Mouse (Mus musculus): ENCODE measurements at regions not wholly inside any gene's neighbourhood (a gene's known extent, or its start where the extent isn't known, plus 50 kb on each side); places are given as distances from the start of the nearest gene placed in this dataset.
A peak's percentile ranks its signal among the peaks of the same experiment; 100 is the strongest.

- WGBS = 84% methylated on average over 6 of the region's 6 CpGs
- peaks cover 22% of the 10 kb centered on the region for H3K4me1 ChIP-seq
- H3K4me3 ChIP-seq = no peak overlapping the region
- H3K27ac ChIP-seq (replicated peaks) = no peak overlapping the region
- DNase-seq (ENCODE audit: low spot score) = no peak
- H3K9me3 ChIP-seq = no peaks in the 10 kb centered on the region
- 0 out of 2 replicates have a peak, but pooled peaks cover 2% of the 10 kb centered on the region for H3K27me3 ChIP-seq (replicated peaks; ENCODE audit: low read depth, poor library complexity, severe bottlenecking)
- H3K36me3 ChIP-seq (replicated peaks) = no peaks in the 10 kb centered on the region
Observed at GRCm38 (mm10) chr7:135767493-135767892, 51.3 kb upstream of the Mki67 start.

- no peak for DNase-seq (ENCODE audit: low spot score)
- WGBS = 86% methylated on average over 11 of the region's 11 CpGs
- H3K9me3 ChIP-seq = no peaks in the 10 kb centered on the region
- peaks cover 24% of the 10 kb centered on the region for H3K4me1 ChIP-seq
- no peak overlapping the region for H3K27ac ChIP-seq (replicated peaks)
- H3K36me3 ChIP-seq (replicated peaks) = no peaks in the 10 kb centered on the region
- H3K27me3 ChIP-seq (replicated peaks; ENCODE audit: low read depth, poor library complexity, severe bottlenecking) = 0 out of 2 replicates have a peak, but pooled peaks cover 5% of the 10 kb centered on the region
- H3K4me3 ChIP-seq = no peak overlapping the region
Observed at GRCm38 (mm10) chr7:135768064-135768463, 51.9 kb upstream of the Mki67 start.

DNA sequence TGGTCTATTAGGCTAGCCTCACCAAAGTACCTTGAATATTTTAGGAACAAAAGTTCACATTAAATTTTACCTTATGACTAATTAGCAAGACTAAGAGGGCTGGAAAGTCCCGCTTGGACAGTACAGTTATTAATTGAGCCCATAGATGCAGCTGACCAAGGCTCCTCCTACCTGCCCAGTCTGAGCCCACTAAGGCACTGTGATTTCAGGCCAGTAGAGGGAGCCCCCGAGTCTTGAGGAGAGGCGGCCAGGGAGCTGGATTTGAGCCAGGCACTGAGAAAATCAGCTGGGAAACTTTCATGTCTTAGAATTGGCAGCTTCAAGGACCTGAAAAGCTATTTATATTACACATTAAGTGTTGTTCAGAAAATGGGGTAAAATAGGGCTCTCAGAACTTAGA lies 52.4 kb upstream of the Mki67 start:
- 10% methylated on average over 3 of the region's 3 CpGs for WGBS
- 0 out of 2 replicates have a peak, but pooled peaks cover 5% of the 10 kb centered on the region for H3K27me3 ChIP-seq (replicated peaks; ENCODE audit: low read depth, poor library complexity, severe bottlenecking)
- no peak overlapping the region for H3K27ac ChIP-seq (replicated peaks)
- H3K36me3 ChIP-seq (replicated peaks) = no peaks in the 10 kb centered on the region
- peak; percentile 84 for DNase-seq (ENCODE audit: low spot score)
- peaks cover 24% of the 10 kb centered on the region for H3K4me1 ChIP-seq
- H3K4me3 ChIP-seq = no peak overlapping the region
- H3K9me3 ChIP-seq = no peaks in the 10 kb centered on the region

DNA sequence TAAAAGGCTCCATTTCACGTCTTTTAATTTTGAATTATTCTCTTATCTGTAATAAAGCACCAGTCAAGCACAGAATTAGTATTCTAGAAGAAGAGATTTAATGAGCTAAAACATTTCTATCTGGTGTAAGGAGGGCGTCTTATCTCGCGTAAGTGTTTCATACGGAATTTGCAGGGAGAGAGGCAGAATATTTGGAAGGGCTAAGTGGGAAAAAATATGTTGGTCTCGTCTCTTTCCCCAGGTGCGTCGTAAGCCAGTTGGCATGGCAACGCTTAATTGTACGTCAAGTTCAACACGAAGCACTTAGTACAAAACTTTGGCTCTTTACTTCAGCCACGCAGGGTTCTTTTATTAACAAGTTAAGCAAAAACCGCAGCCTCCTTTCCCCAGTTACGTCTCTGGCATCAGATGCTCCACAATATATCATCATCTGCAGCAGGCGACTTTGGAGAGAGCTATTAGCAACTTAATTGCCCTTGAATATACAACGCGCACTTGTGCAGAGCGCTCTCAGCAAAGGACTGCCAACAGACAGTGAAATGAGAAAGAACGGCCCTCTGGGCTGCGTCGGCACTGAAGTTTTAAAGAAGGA lies 53.0 kb upstream of the Mki67 start:
- peaks cover 24% of the 10 kb centered on the region for H3K4me1 ChIP-seq
- 0 out of 2 replicates have a peak, but pooled peaks cover 5% of the 10 kb centered on the region for H3K27me3 ChIP-seq (replicated peaks; ENCODE audit: low read depth, poor library complexity, severe bottlenecking)
- no peaks in the 10 kb centered on the region for H3K9me3 ChIP-seq
- no peak overlapping the region for H3K4me3 ChIP-seq
- H3K36me3 ChIP-seq (replicated peaks) = no peaks in the 10 kb centered on the region
- no peak overlapping the region for H3K27ac ChIP-seq (replicated peaks)
- WGBS = 82% methylated on average over 21 of the region's 21 CpGs
- no peak for DNase-seq (ENCODE audit: low spot score)

DNA sequence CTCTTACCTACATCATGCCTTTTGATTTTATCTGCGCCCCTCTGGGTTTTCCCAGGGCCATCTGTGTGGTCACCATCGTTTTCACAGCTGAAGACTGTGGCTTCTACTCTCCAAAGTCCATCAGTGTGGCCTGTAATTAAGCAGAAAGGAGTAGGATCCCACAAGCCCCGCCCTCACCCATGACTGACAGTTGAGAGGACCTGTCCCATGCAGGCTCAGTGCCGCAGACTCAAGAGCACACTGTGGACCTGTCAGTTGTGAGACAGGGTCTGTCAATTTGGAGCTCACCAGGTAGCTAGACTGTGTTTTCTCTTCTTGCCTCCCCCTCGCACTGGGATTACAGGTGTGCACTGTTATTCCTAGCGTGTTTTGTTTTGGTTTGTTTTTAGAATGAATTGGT lies 53.9 kb upstream of the Mki67 start:
- Histone ChIP-seq H3K4me1 (peaks cover 24% of the 10 kb centered on the region), H3K36me3 (replicated peaks) (no peaks in the 10 kb centered on the region), H3K9me3 (no peaks in the 10 kb centered on the region), H3K27ac (replicated peaks) (no peak overlapping the region), H3K4me3 (no peak overlapping the region), H3K27me3 (replicated peaks; ENCODE audit: low read depth, poor library complexity, severe bottlenecking) (0 out of 2 replicates have a peak, but pooled peaks cover 5% of the 10 kb centered on the region)
- WGBS = 68% methylated on average over 6 of the region's 6 CpGs
- no peak for DNase-seq (ENCODE audit: low spot score)

DNA sequence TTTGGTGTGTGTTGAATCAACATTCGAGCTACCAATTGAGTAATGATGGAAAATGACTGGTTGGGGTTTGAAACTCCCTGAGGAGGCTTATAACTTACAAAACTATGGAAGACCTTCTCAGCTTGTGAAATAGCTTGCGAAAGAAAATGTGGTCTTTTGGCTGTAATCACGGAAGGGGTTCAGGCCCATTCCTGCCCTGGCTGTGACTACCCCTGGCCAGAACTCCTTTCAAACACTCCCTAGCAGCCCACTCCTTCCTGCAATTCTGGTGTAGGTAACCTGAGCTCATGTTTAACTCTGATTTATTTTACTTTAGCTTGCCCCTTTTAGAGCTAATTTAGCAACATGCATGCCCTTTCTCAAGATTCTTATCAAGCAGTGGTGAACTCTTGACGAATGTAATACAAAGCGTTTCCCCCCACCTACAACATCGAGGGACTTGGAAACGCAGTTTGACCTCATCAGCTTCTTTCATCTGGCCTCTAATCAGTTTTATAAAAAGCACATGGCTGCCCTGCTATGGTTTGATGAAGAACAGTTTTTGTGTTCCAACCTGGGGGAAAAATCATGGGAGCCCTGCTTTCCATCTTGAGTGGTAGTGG lies 59.8 kb upstream of the Mki67 start:
- 57% methylated on average over 7 of the region's 7 CpGs for WGBS
- Histone ChIP-seq H3K4me3 (no peak overlapping the region), H3K9me3 (no peaks in the 10 kb centered on the region), H3K27ac (replicated peaks) (peak overlapping the region; percentile 79), H3K36me3 (replicated peaks) (no peaks in the 10 kb centered on the region), H3K4me1 (peaks cover 26% of the 10 kb centered on the region), H3K27me3 (replicated peaks; ENCODE audit: low read depth, poor library complexity, severe bottlenecking) (0 out of 2 replicates have a peak, but pooled peaks cover 5% of the 10 kb centered on the region)
- DNase-seq (ENCODE audit: low spot score) = peak; percentile 42

- peaks cover 26% of the 10 kb centered on the region for H3K4me1 ChIP-seq
- no peak overlapping the region for H3K27ac ChIP-seq (replicated peaks)
- 0 out of 2 replicates have a peak, but pooled peaks cover 2% of the 10 kb centered on the region for H3K9me3 ChIP-seq
- no peaks in the 10 kb centered on the region for H3K36me3 ChIP-seq (replicated peaks)
- DNase-seq (ENCODE audit: low spot score) = no peak
- WGBS = 75% methylated on average over 1 of the region's 1 CpGs
- H3K4me3 ChIP-seq = no peak overlapping the region
- no peaks in the 10 kb centered on the region for H3K27me3 ChIP-seq (replicated peaks; ENCODE audit: low read depth, poor library complexity, severe bottlenecking)
Observed at GRCm38 (mm10) chr7:135790167-135790566, 74.0 kb upstream of the Mki67 start.

GRCm38 (mm10) chr7:135790978-135791377 lies 74.8 kb upstream of the Mki67 start:
- 1% methylated on average over 3 of the region's 3 CpGs for WGBS
- H3K27ac ChIP-seq (replicated peaks) = 0 out of 2 replicates have a peak overlapping the region, but pooled peaks have one; percentile 49

DNA sequence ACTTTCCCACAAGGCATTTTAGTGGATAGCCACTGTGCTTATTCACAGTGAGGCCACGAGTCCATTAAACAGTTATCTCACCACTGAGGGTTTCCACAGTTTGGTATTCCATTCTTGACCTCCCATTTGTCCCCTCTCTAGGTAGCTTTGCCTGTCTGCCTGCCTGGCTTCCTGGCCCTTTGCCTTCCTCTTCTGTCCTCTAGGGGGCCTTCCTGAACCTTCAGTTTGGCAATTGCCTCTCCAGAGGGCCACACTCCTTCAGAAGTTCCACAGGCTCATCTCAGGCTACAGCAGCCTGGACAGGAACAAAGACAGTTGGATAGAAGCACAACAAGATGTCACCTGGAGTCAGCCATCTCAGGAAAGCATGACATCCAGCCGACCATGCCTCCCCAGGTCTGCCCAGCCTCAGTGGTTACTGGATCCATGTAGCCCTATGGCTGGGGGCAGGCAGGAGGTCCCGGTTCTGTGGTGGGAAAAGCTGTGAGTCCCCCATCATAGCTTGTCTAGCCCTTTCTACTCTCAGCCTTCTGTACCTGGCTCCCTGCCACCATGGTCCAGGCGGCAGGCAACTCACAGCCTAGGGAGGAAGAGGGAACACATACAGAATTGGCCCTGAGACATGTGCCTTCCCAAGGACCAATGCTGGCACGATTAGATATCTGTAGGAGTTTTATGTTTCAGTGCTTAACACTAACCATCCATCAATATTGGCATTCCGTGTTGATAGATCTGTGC lies 76.0 kb upstream of the Mki67 start:
- no peaks in the 10 kb centered on the region for H3K9me3 ChIP-seq
- no peaks in the 10 kb centered on the region for H3K27me3 ChIP-seq (replicated peaks; ENCODE audit: low read depth, poor library complexity, severe bottlenecking)
- H3K4me1 ChIP-seq = peaks cover 29% of the 10 kb centered on the region
- no peaks in the 10 kb centered on the region for H3K36me3 ChIP-seq (replicated peaks)
- H3K4me3 ChIP-seq = no peak overlapping the region
- 78% methylated on average over 6 of the region's 6 CpGs for WGBS
- H3K27ac ChIP-seq (replicated peaks) = no peak overlapping the region
- no peak for DNase-seq (ENCODE audit: low spot score)

More at GRCm38 (mm10) chr7:135790978-135791377, 74.8 kb upstream of the Mki67 start:
- Histone ChIP-seq H3K27me3 (replicated peaks; ENCODE audit: low read depth, poor library complexity, severe bottlenecking) (no peaks in the 10 kb centered on the region), H3K4me1 (peaks cover 29% of the 10 kb centered on the region), H3K36me3 (replicated peaks) (no peaks in the 10 kb centered on the region), H3K4me3 (no peak overlapping the region), H3K9me3 (no peaks in the 10 kb centered on the region)
- peak; percentile 84 for DNase-seq (ENCODE audit: low spot score)

GRCm38 (mm10) chr7:135792918-135793317 lies 76.8 kb upstream of the Mki67 start:
- Histone ChIP-seq H3K27ac (replicated peaks) (no peak overlapping the region), H3K9me3 (no peaks in the 10 kb centered on the region), H3K4me1 (peaks cover 29% of the 10 kb centered on the region), H3K4me3 (no peak overlapping the region), H3K36me3 (replicated peaks) (no peaks in the 10 kb centered on the region), H3K27me3 (replicated peaks; ENCODE audit: low read depth, poor library complexity, severe bottlenecking) (no peaks in the 10 kb centered on the region)
- peak; percentile 58 for DNase-seq (ENCODE audit: low spot score)
- WGBS = 36% methylated on average over 8 of the region's 8 CpGs

DNA sequence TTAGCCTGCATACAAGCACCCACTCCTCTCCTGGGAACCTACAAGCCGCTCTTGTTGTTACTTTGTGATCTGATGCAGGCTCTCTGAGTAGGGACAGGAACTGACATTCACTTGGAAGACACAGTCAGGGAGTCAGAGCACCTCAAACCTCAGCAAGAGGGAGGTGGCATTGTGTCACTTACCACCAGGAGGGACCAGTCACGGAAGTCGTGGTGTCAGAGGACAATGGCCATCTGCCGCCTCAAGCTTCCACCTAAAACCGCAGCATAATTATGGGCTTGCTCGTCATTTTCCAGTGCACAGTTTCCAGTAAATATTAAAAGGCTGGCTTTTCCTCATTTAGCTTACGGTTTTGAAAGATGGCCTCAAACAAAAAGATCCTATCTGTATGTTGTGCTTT lies 78.1 kb upstream of the Mki67 start:
- no peak for DNase-seq (ENCODE audit: low spot score)
- Histone ChIP-seq H3K27ac (replicated peaks) (peak overlapping the region; percentile 49; the same call in 1 of the 2 replicates), H3K27me3 (replicated peaks; ENCODE audit: low read depth, poor library complexity, severe bottlenecking) (no peaks in the 10 kb centered on the region), H3K36me3 (replicated peaks) (no peaks in the 10 kb centered on the region), H3K4me3 (no peak overlapping the region), H3K4me1 (peaks cover 27% of the 10 kb centered on the region), H3K9me3 (no peaks in the 10 kb centered on the region)
- WGBS = 35% methylated on average over 7 of the region's 7 CpGs

DNA sequence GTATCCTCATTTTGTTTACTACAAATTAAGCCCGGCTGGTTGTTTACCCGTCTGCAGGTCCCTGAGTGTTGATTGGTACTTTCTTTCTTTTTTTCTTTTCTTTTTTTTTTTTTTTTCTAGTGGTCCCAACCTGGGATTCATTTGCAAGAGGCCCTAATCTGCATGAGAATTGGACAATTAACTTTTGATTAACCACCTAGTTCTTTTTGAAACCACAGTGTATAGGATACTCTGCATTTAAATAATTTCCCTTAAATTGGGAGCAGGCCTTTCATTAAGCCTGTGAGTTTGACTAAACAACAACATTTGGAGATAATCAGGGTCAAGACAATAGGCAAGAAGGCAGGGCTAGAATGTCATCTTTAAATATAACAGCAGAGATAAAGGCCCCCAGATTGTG lies 78.5 kb upstream of the Mki67 start:
- Histone ChIP-seq H3K4me3 (no peak overlapping the region), H3K9me3 (no peaks in the 10 kb centered on the region), H3K27me3 (replicated peaks; ENCODE audit: low read depth, poor library complexity, severe bottlenecking) (no peaks in the 10 kb centered on the region), H3K4me1 (peaks cover 27% of the 10 kb centered on the region), H3K27ac (replicated peaks) (no peak overlapping the region; the same call in 1 of the 2 replicates), H3K36me3 (replicated peaks) (no peaks in the 10 kb centered on the region)
- DNase-seq (ENCODE audit: low spot score) = no peak
- WGBS = 45% methylated on average over 2 of the region's 2 CpGs
